Mouse (Mus musculus): ENCODE measurements at regions not wholly inside any gene's neighbourhood (a gene's known extent, or its start where the extent isn't known, plus 50 kb on each side); places are given as distances from the start of the nearest gene placed in this dataset.

GRCm38 (mm10) chr5:18080761-18081160 is 118.4 kb downstream of the Gnat3 start:
- no peak for DNase-seq (ENCODE audit: extremely low read depth)
- TF ChIP-seq KAT2A (IDR thresholded peaks at IDR 0.05; ENCODE audit: insufficient replicate concordance, low read length) (no peak), CTCF (conservative IDR thresholded peaks at IDR 0.05 in 1 of 2, IDR thresholded peaks at IDR 0.05 in 1 of 2; ENCODE audit: low read depth in 2 of 2, low read length in 2 of 2) (no peak), NRF1 (IDR thresholded peaks at IDR 0.05; ENCODE audit: low read depth, low read length) (no peak), MAZ (IDR thresholded peaks at IDR 0.05; ENCODE audit: low read depth, low read length) (no peak), MXI1 (IDR thresholded peaks at IDR 0.05; ENCODE audit: low read depth, low read length) (no peak), MYC (IDR thresholded peaks at IDR 0.05; ENCODE audit: low read depth, low read length) (no peak)
- dilution Hi-C loops (cut with MboI; ENCODE audit: extremely low pct_ligation_motif_present, extremely low pct_unique_long_range_greater_than_20kb, low sequenced_read_pairs): no loop called here
- no peaks in the 10 kb centered on the region for H3K27me3 ChIP-seq (replicated peaks)
- no peak overlapping the region for H3K4me3 ChIP-seq (replicated peaks in 1 of 3; ENCODE audit: low read depth in 2 of 3, low read length in 2 of 3, poor library complexity in 1 of 3)
- H3K27ac ChIP-seq (ENCODE audit: insufficient read depth, low read depth): no peak overlapping the region
- no peak overlapping the region for H3K9ac ChIP-seq (ENCODE audit: insufficient read depth, low read depth)
- H3K36me3 ChIP-seq (replicated peaks in 1 of 2; ENCODE audit: control insufficient read depth in 1 of 2, insufficient read depth in 1 of 2, low read length in 1 of 2): no peaks in the 10 kb centered on the region
- peaks cover 0 to 3% of the 10 kb centered on the region in 2 experiments; a peak in 2 of 4 replicates for H3K4me1 ChIP-seq (ENCODE audit: control insufficient read depth in 1 of 2, insufficient read depth in 2 of 2)
- no peaks in the 10 kb centered on the region for H3K79me2 ChIP-seq (replicated peaks; ENCODE audit: control insufficient read depth, extremely low read depth, insufficient read depth, poor library complexity, severe bottlenecking)
- in situ Hi-C loops (cut with MboI; ENCODE audit: low pct_ligation_motif_present, low pct_unique_long_range_greater_than_20kb, low sequenced_read_pairs): loop anchor here (25.0 kb wide), 1 partner anchor 357 kb away; no protein-coding TSS in a partner anchor
- no peak overlapping the region for H3K4me2 ChIP-seq (ENCODE audit: insufficient read depth, low read depth, poor library complexity, severe bottlenecking)
- no peaks in the 10 kb centered on the region for H3K9me3 ChIP-seq (replicated peaks; ENCODE audit: low read length)

- no peak overlapping the region for H3K27ac ChIP-seq (ENCODE audit: insufficient read depth, low read depth)
- no peak for TF ChIP-seq BHLHE40 (IDR thresholded peaks at IDR 0.05; ENCODE audit: low read depth, low read length)
- no peak for TF ChIP-seq SIN3A (IDR thresholded peaks at IDR 0.05; ENCODE audit: low read length)
- TF ChIP-seq MXI1 (IDR thresholded peaks at IDR 0.05; ENCODE audit: low read depth, low read length): no peak
- no peak for TF ChIP-seq RCOR1 (conservative IDR thresholded peaks at IDR 0.05; ENCODE audit: low read depth, low read length)
- no peak for TF ChIP-seq USF1 (IDR thresholded peaks at IDR 0.05; ENCODE audit: low read depth, low read length)
- no peak for TF ChIP-seq ELF1 (IDR thresholded peaks at IDR 0.05; ENCODE audit: low read depth, low read length)
- TF ChIP-seq IRF4 (IDR thresholded peaks at IDR 0.05; ENCODE audit: low read depth, low read length): no peak
- TF ChIP-seq JUN (IDR thresholded peaks at IDR 0.05; ENCODE audit: insufficient read depth, low read depth, low read length): no peak
- no peak for TF ChIP-seq RAD21 (IDR thresholded peaks at IDR 0.05; ENCODE audit: low read depth, low read length)
- TF ChIP-seq SMC3 (IDR thresholded peaks at IDR 0.05; ENCODE audit: low read depth, low read length): no peak
- no peak for TF ChIP-seq NRF1 (IDR thresholded peaks at IDR 0.05; ENCODE audit: low read depth, low read length)
- TF ChIP-seq MEF2A (IDR thresholded peaks at IDR 0.05; ENCODE audit: borderline replicate concordance, low read depth, low read length): no peak
- no peaks in the 10 kb centered on the region for H3K27me3 ChIP-seq (replicated peaks)
- no peak for DNase-seq (ENCODE audit: extremely low read depth)
- in situ Hi-C loops (cut with MboI; ENCODE audit: low pct_ligation_motif_present, low pct_unique_long_range_greater_than_20kb, low sequenced_read_pairs): loop anchor here (25.0 kb wide), 1 partner anchor 355 kb away; no protein-coding TSS in a partner anchor
- no peak overlapping the region for H3K4me2 ChIP-seq (ENCODE audit: insufficient read depth, low read depth, poor library complexity, severe bottlenecking)
- H3K9me3 ChIP-seq (replicated peaks; ENCODE audit: low read length): no peaks in the 10 kb centered on the region
- H3K79me2 ChIP-seq (replicated peaks; ENCODE audit: control insufficient read depth, extremely low read depth, insufficient read depth, poor library complexity, severe bottlenecking): no peaks in the 10 kb centered on the region
- no peaks in the 10 kb centered on the region for H3K36me3 ChIP-seq (replicated peaks in 1 of 2; ENCODE audit: control insufficient read depth in 1 of 2, insufficient read depth in 1 of 2, low read length in 1 of 2)
- dilution Hi-C loops (cut with MboI; ENCODE audit: extremely low pct_ligation_motif_present, extremely low pct_unique_long_range_greater_than_20kb, low sequenced_read_pairs): no loop called here
- H3K9ac ChIP-seq (ENCODE audit: insufficient read depth, low read depth): no peak overlapping the region
- H3K4me3 ChIP-seq (replicated peaks in 1 of 3; ENCODE audit: low read depth in 2 of 3, low read length in 2 of 3, poor library complexity in 1 of 3): no peak overlapping the region
- H3K4me1 ChIP-seq (ENCODE audit: control insufficient read depth in 1 of 2, insufficient read depth in 2 of 2): peaks cover 0 to 3% of the 10 kb centered on the region in 2 experiments; a peak in 2 of 4 replicates
Observed at GRCm38 (mm10) chr5:18082219-18082618, 119.9 kb downstream of the Gnat3 start.
